ENCODE assay signal across 28 mouse cellular contexts in the genomic region with DNA sequence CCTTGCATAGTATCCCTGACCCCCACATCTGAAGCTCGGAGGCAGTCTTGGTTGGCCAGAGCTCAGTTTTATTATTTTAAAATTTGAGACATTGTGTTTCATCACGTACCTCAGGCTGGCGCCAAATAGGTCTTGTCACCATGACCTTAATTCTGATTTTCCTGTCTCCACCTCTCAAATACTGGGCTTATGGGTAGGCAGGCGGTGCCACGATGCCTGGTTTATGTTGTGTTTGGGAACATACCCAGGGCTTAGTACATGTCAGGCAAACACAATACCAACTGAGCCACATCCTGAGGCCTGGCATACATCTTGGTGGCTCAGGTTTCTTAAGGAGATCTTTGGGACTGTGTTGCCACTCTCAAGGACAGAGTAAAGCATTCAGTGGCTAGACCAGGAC. TPM values are rescaled to one million over a fixed set of nuclear protein-coding genes. Genes with fewer than 3 reads are reported as not detected.
A peak's percentile ranks its signal among the peaks of the same experiment; 100 is the strongest.
DNase-seq lines count a peak whose midpoint lies in the region; ATAC-seq and TF ChIP-seq lines count a peak whose summit lies in the region.
"Had no signal": no experiment of that assay in that cellular context is flagged by ENCODE, and none has a peak within 500 bp of the region (broad histone marks: within the 10 kb centered on the region; RNA-seq: fewer than 3 reads in every experiment).

No protein-coding gene starts in this region.

- no peak overlapping the region for H3K9ac ChIP-seq in forebrain, embryonic 16.5 days (replicated peaks; ENCODE audit: low read depth, low read length)
- no peak overlapping the region for H3K9ac ChIP-seq in hindbrain, postnatal 0 days (replicated peaks; ENCODE audit: low read length)
- no peak overlapping the region for H3K9ac ChIP-seq in hindbrain, embryonic 11.5 days (ENCODE audit: low read depth, low read length)
- H3K9ac ChIP-seq: forebrain, embryonic 13.5 days; hindbrain, embryonic 15.5 days; kidney, embryonic 15.5 days; limb, embryonic 15.5 days; neural tube, embryonic 12.5 days had no signal

- 0 out of 2 replicates have a peak overlapping the region, but pooled peaks have one; percentile 0 for H3K27ac ChIP-seq in forebrain, embryonic 10.5 days
- H3K27ac ChIP-seq in forebrain, embryonic 16.5 days (ENCODE audit: low read length): no peak overlapping the region
- peak overlapping the region; percentile 70; the same call in 1 of the 2 replicates for H3K27ac ChIP-seq in hindbrain, postnatal 0 days
- no peak overlapping the region for H3K27ac ChIP-seq in hindbrain, embryonic 11.5 days (ENCODE audit: low read depth, low read length)
- no peak overlapping the region for H3K27ac ChIP-seq in testis, adult 2 months (ENCODE audit: control insufficient read depth, insufficient read depth, low read depth, low read length)
- H3K27ac ChIP-seq: forebrain, embryonic 13.5 days; hindbrain, embryonic 15.5 days; kidney, embryonic 15.5 days; limb, embryonic 10.5 days; limb, embryonic 15.5 days; neural tube, embryonic 12.5 days had no signal

- no peaks in the 10 kb centered on the region for H3K9me3 ChIP-seq in forebrain, embryonic 10.5 days
- H3K9me3 ChIP-seq in forebrain, embryonic 16.5 days (ENCODE audit: control insufficient read depth, low read length): no peaks in the 10 kb centered on the region
- H3K9me3 ChIP-seq in hindbrain, postnatal 0 days (ENCODE audit: low read length): no peaks in the 10 kb centered on the region
- H3K9me3 ChIP-seq in hindbrain, embryonic 11.5 days (ENCODE audit: control insufficient read depth, low read length): no peaks in the 10 kb centered on the region
- H3K9me3 ChIP-seq: forebrain, embryonic 13.5 days; G1E; heart, embryonic 10.5 days; hindbrain, embryonic 15.5 days; kidney, embryonic 15.5 days; limb, embryonic 10.5 days; limb, embryonic 15.5 days; neural tube, embryonic 12.5 days had no signal

- no peak overlapping the region for H3K4me2 ChIP-seq in forebrain, embryonic 16.5 days (ENCODE audit: low read length)
- H3K4me2 ChIP-seq in hindbrain, postnatal 0 days (ENCODE audit: low read depth, low read length): 0 out of 2 replicates have a peak overlapping the region, but pooled peaks have one; percentile 7
- H3K4me2 ChIP-seq in hindbrain, embryonic 11.5 days (replicated peaks; ENCODE audit: low read depth, low read length): no peak overlapping the region
- H3K4me2 ChIP-seq: forebrain, embryonic 13.5 days; hindbrain, embryonic 15.5 days; kidney, embryonic 15.5 days; limb, embryonic 15.5 days; midbrain, embryonic 11.5 days; neural tube, embryonic 12.5 days had no signal

- H3K36me3 ChIP-seq in forebrain, embryonic 10.5 days (replicated peaks): peaks cover 27% of the 10 kb centered on the region
- H3K36me3 ChIP-seq in forebrain, embryonic 16.5 days (ENCODE audit: control insufficient read depth, insufficient read depth): peaks cover 10% of the 10 kb centered on the region; the same call in 1 of the 2 replicates
- H3K36me3 ChIP-seq in hindbrain, postnatal 0 days (ENCODE audit: insufficient read depth, low read length): peaks cover 16% of the 10 kb centered on the region
- H3K36me3 ChIP-seq in hindbrain, embryonic 11.5 days (ENCODE audit: control insufficient read depth, insufficient read depth, low read length): peaks cover 3% of the 10 kb centered on the region; the same call in 1 of the 2 replicates
- H3K36me3 ChIP-seq in testis, adult 2 months (ENCODE audit: control insufficient read depth, insufficient read depth, low read length): no peaks in the 10 kb centered on the region

- TF ChIP-seq CTCF in hindbrain, postnatal 0 days (IDR thresholded peaks at IDR 0.05; ENCODE audit: low read depth): no peak
- no peak for TF ChIP-seq CTCF in testis, adult 2 months (IDR thresholded peaks at IDR 0.05; ENCODE audit: control insufficient read depth, insufficient read depth, insufficient replicate concordance, low read depth, low read length)

- no peak for ATAC-seq in forebrain, embryonic 16.5 days
- ATAC-seq in hindbrain, postnatal 0 days: no peak
- no peak for ATAC-seq in hindbrain, embryonic 11.5 days (ENCODE audit: low FRiP score)
- ATAC-seq in granulocyte monocyte progenitor cell, adult 5-6 weeks (replicated peaks; ENCODE audit: poor library complexity, severe bottlenecking): no peak
- ATAC-seq: forebrain, embryonic 13.5 days; midbrain, embryonic 16.5 days had no signal

- no peak for TF ChIP-seq POLR2A in testis, adult 2 months (IDR thresholded peaks at IDR 0.05; ENCODE audit: control insufficient read depth, low read depth, low read length)

- 93% methylated on average over 5 of the region's 5 CpGs for WGBS in forebrain, embryonic 10.5 days
- 87% methylated on average over 5 of the region's 5 CpGs for WGBS in forebrain, embryonic 16.5 days
- 86% methylated on average over 5 of the region's 5 CpGs for WGBS in hindbrain, postnatal 0 days
- 79% methylated on average over 5 of the region's 5 CpGs for WGBS in hindbrain, embryonic 11.5 days

- DNase-seq in forebrain, embryonic 10.5 days (ENCODE audit: extremely low spot score, low spot score): no peak
- DNase-seq in hindbrain, postnatal 0 days (ENCODE audit: low spot score): no peak
- no peak for DNase-seq in hindbrain, embryonic 11.5 days (ENCODE audit: low spot score)
- DNase-seq in testis, postnatal 10 days (ENCODE audit: low spot score): no peak
- DNase-seq in layer of hippocampus, postnatal 25 days (ENCODE audit: extremely low spot score in 1 of 2, low spot score in 1 of 2): no peak
- DNase-seq: adrenal gland, postnatal 25 days; cerebellum, postnatal 14 days; gastrocnemius, postnatal 25 days; lung, postnatal 36 days; right cerebral cortex, adult 18-20 months; right cerebral cortex, postnatal 4 days had no signal

- H3K4me3 ChIP-seq in forebrain, embryonic 10.5 days: no peak overlapping the region
- no peak overlapping the region for H3K4me3 ChIP-seq in forebrain, embryonic 16.5 days (replicated peaks; ENCODE audit: low read length)
- H3K4me3 ChIP-seq in hindbrain, postnatal 0 days (ENCODE audit: low read length): no peak overlapping the region
- H3K4me3 ChIP-seq in hindbrain, embryonic 11.5 days (ENCODE audit: low read depth, low read length): no peak overlapping the region
- 0 out of 2 replicates have a peak overlapping the region, but pooled peaks have one; percentile 20 for H3K4me3 ChIP-seq in testis, adult 2 months (ENCODE audit: control insufficient read depth, low read depth, low read length)
- H3K4me3 ChIP-seq: erythroblast, embryonic 14.5 days; forebrain, embryonic 13.5 days; heart, embryonic 10.5 days; hindbrain, embryonic 15.5 days; kidney, embryonic 15.5 days; limb, embryonic 10.5 days; limb, embryonic 15.5 days; myocyte; neural tube, embryonic 12.5 days had no signal

- H3K27me3 ChIP-seq in forebrain, embryonic 10.5 days (ENCODE audit: poor library complexity, severe bottlenecking): peaks cover 6% of the 10 kb centered on the region
- H3K27me3 ChIP-seq in forebrain, embryonic 16.5 days (replicated peaks; ENCODE audit: control insufficient read depth, insufficient read depth, low read length): no peaks in the 10 kb centered on the region
- H3K27me3 ChIP-seq in hindbrain, postnatal 0 days (ENCODE audit: insufficient read depth, low read length): no peaks in the 10 kb centered on the region
- no peaks in the 10 kb centered on the region for H3K27me3 ChIP-seq in hindbrain, embryonic 11.5 days (ENCODE audit: control insufficient read depth, insufficient read depth, low read length)
- no peaks in the 10 kb centered on the region for H3K27me3 ChIP-seq in testis, adult 2 months (ENCODE audit: control insufficient read depth, insufficient read depth, low read length)
- H3K27me3 ChIP-seq: hindbrain, embryonic 15.5 days; kidney, embryonic 15.5 days; limb, embryonic 15.5 days had no signal

- peaks cover 35% of the 10 kb centered on the region for H3K4me1 ChIP-seq in forebrain, embryonic 10.5 days
- peaks cover 4% of the 10 kb centered on the region for H3K4me1 ChIP-seq in forebrain, embryonic 16.5 days (replicated peaks; ENCODE audit: control insufficient read depth, insufficient read depth, low read length)
- H3K4me1 ChIP-seq in hindbrain, postnatal 0 days (ENCODE audit: insufficient read depth, low read length): peaks cover 6% of the 10 kb centered on the region
- H3K4me1 ChIP-seq in hindbrain, embryonic 11.5 days (replicated peaks; ENCODE audit: control insufficient read depth, insufficient read depth, low read length): peaks cover 2% of the 10 kb centered on the region; the same call in 1 of the 2 replicates
- H3K4me1 ChIP-seq in testis, adult 2 months (ENCODE audit: control insufficient read depth, insufficient read depth, low read length): peaks cover 10% of the 10 kb centered on the region

RNA-seq across cellular contexts. Expression of gene Slc25a34, which starts 1.0 kb away (rescaled TPM):
- polyA plus RNA-seq in forebrain, embryonic 10.5 days (2016; fragmentation: Nextera tagmentation; extraction: Ambion mirVana): not detected in 2 replicates
- 0.08 TPM in 1 of 2 replicates, not detected in the other for polyA plus RNA-seq in forebrain, embryonic 16.5 days (2015; fragmentation: Nextera tagmentation; extraction: Ambion mirVana)
- total RNA-seq in hindbrain, postnatal 0 days (2014; rRNA removed): 18.1 and 22.2 TPM in 2 replicates
- polyA plus RNA-seq in hindbrain, postnatal 0 days (2015; fragmentation: Nextera tagmentation; extraction: Ambion mirVana): 3.0 and 3.6 TPM in 2 replicates
- polyA plus RNA-seq in hindbrain, embryonic 11.5 days (2014; fragmentation: Nextera tagmentation; extraction: Ambion mirVana): not detected in 2 replicates
- 2.2 and 2.9 TPM in 2 replicates for polyA plus RNA-seq in testis, adult 2 months (2012; rRNA removed)
- not detected in 2 replicates for total RNA-seq in granulocyte monocyte progenitor cell, adult 5-6 weeks (2014; fragmentation: Nextera tagmentation)
- total RNA-seq in granulocyte monocyte progenitor cell, adult 5-6 weeks (2017): not detected in 2 replicates
- total RNA-seq in layer of hippocampus, postnatal 25 days (2021): 1 to 10 TPM; 1.8 to 3.2 TPM
- total RNA-seq: hematopoietic stem cell, adult 5-6 weeks; megakaryocyte, adult 5-6 weeks had no signal
- polyA plus RNA-seq: erythroblast, embryonic 14.5 days; G1E; midbrain, embryonic 11.5 days; neural tube, embryonic 12.5 days had no signal

RNA-seq across cellular contexts. Expression of gene Tmem82, which starts 4.1 kb away (rescaled TPM):
- polyA plus RNA-seq in forebrain, embryonic 10.5 days (2016; fragmentation: Nextera tagmentation; extraction: Ambion mirVana): 0.86 and 1.0 TPM in 2 replicates
- 0.13 and 0.19 TPM in 2 replicates for polyA plus RNA-seq in forebrain, embryonic 16.5 days (2015; fragmentation: Nextera tagmentation; extraction: Ambion mirVana)
- total RNA-seq in hindbrain, postnatal 0 days (2014; rRNA removed): 1.3 and 1.6 TPM in 2 replicates
- polyA plus RNA-seq in hindbrain, postnatal 0 days (2015; fragmentation: Nextera tagmentation; extraction: Ambion mirVana): 1.3 and 1.5 TPM in 2 replicates
- 0.33 and 0.52 TPM in 2 replicates for polyA plus RNA-seq in hindbrain, embryonic 11.5 days (2014; fragmentation: Nextera tagmentation; extraction: Ambion mirVana)
- polyA plus RNA-seq in testis, adult 2 months (2012; rRNA removed): 3.5 and 3.9 TPM in 2 replicates
- 1.7 and 3.8 TPM in 2 replicates for total RNA-seq in granulocyte monocyte progenitor cell, adult 5-6 weeks (2014; fragmentation: Nextera tagmentation)
- 0.72 TPM in 1 of 2 replicates, not detected in the other for total RNA-seq in granulocyte monocyte progenitor cell, adult 5-6 weeks (2017)
- under 1 TPM; 0.44 to 0.45 TPM for total RNA-seq in layer of hippocampus, postnatal 25 days (2021)
- polyA plus RNA-seq: G1E had no signal

RNA-seq across cellular contexts. Expression of gene Fblim1, which starts 16.7 kb away (rescaled TPM):
- 23.2 and 30.1 TPM in 2 replicates for polyA plus RNA-seq in forebrain, embryonic 10.5 days (2016; fragmentation: Nextera tagmentation; extraction: Ambion mirVana)
- 18.8 and 27.8 TPM in 2 replicates for polyA plus RNA-seq in forebrain, embryonic 16.5 days (2015; fragmentation: Nextera tagmentation; extraction: Ambion mirVana)
- 22.5 and 26.7 TPM in 2 replicates for total RNA-seq in hindbrain, postnatal 0 days (2014; rRNA removed)
- polyA plus RNA-seq in hindbrain, postnatal 0 days (2015; fragmentation: Nextera tagmentation; extraction: Ambion mirVana): 21.7 and 25.6 TPM in 2 replicates
- polyA plus RNA-seq in hindbrain, embryonic 11.5 days (2014; fragmentation: Nextera tagmentation; extraction: Ambion mirVana): 29.1 and 31.1 TPM in 2 replicates
- 3.1 and 4.4 TPM in 2 replicates for polyA plus RNA-seq in testis, adult 2 months (2012; rRNA removed)
- 0.11 and 0.36 TPM in 2 replicates for total RNA-seq in granulocyte monocyte progenitor cell, adult 5-6 weeks (2014; fragmentation: Nextera tagmentation)
- total RNA-seq in granulocyte monocyte progenitor cell, adult 5-6 weeks (2017): not detected in 2 replicates
- total RNA-seq in layer of hippocampus, postnatal 25 days (2021): 1 to 10 TPM; 1.3 to 1.5 TPM
- total RNA-seq: megakaryocyte, adult 5-6 weeks had no signal
- polyA plus RNA-seq: G1E had no signal

RNA-seq across cellular contexts. Expression of gene Plekhm2, which starts 42.1 kb away (rescaled TPM):
- polyA plus RNA-seq in forebrain, embryonic 10.5 days (2016; fragmentation: Nextera tagmentation; extraction: Ambion mirVana): 4.0 and 4.4 TPM in 2 replicates
- polyA plus RNA-seq in forebrain, embryonic 16.5 days (2015; fragmentation: Nextera tagmentation; extraction: Ambion mirVana): 5.0 and 7.0 TPM in 2 replicates
- 45.8 and 47.6 TPM in 2 replicates for total RNA-seq in hindbrain, postnatal 0 days (2014; rRNA removed)
- polyA plus RNA-seq in hindbrain, postnatal 0 days (2015; fragmentation: Nextera tagmentation; extraction: Ambion mirVana): 6.1 and 6.4 TPM in 2 replicates
- polyA plus RNA-seq in hindbrain, embryonic 11.5 days (2014; fragmentation: Nextera tagmentation; extraction: Ambion mirVana): 2.5 and 3.0 TPM in 2 replicates
- polyA plus RNA-seq in testis, adult 2 months (2012; rRNA removed): 73.3 and 76.3 TPM in 2 replicates
- total RNA-seq in granulocyte monocyte progenitor cell, adult 5-6 weeks (2014; fragmentation: Nextera tagmentation): 11.5 and 17.0 TPM in 2 replicates
- total RNA-seq in granulocyte monocyte progenitor cell, adult 5-6 weeks (2017): 7.2 and 11.2 TPM in 2 replicates
- total RNA-seq in layer of hippocampus, postnatal 25 days (2021): 10 to 100 TPM; 59.1 to 69.1 TPM

Comparison
In these comparisons a context has a peak if more than half of its experiments do, and no peak if none do; other contexts are left out.
1. H3K27ac ChIP-seq: peak in forebrain, embryonic 10.5 days (single experiment) and hindbrain, postnatal 0 days (single experiment); none in forebrain, embryonic 16.5 days (single experiment), hindbrain, embryonic 11.5 days (single experiment) and testis, adult 2 months (single experiment).